Mouse (Mus musculus): ENCODE results near the gene Dennd4a.

GRCm38 (mm10) chr9:64788070-64788469, 23.1 kb upstream of the Dennd4a start:
- TF ChIP-seq EP300 (IDR thresholded peaks at IDR 0.05) (no peak), CTCF (IDR thresholded peaks at IDR 0.05) (no peak)
